Mouse (Mus musculus) MEL (cell line): ENCODE results near the gene G6pc.
A peak's percentile ranks its signal among the peaks of the same experiment; 100 is the strongest.

Experiments used
- CTCF ChIP-seq, 3 experiments: IDR thresholded peaks in 2 of 3; conservative IDR thresholded peaks in 1 of 3; 2 replicates each; pipeline ENCODE4 v1.5.1; 2011 to 2012; ENCODE audit warnings: low read length in 3 of 3, low read depth in 2 of 3, mild to moderate bottlenecking in 2 of 3, improper control_type of control experiment in 1 of 3, inconsistent platforms in 1 of 3, mixed read lengths in 1 of 3, moderate library complexity in 1 of 3; ENCODE audit not compliant: control insufficient read depth in 1 of 3, insufficient read depth in 1 of 3, poor library complexity in 1 of 3, severe bottlenecking in 1 of 3
- MYC ChIP-seq: IDR thresholded peaks from 2 replicates; pipeline ENCODE4 v1.6.1; 2011; ENCODE audit warnings: low read depth, mild to moderate bottlenecking, low read length, improper control_type of control experiment, moderate library complexity
- USF1 ChIP-seq: IDR thresholded peaks from 2 replicates; pipeline ENCODE4 v1.6.1; 2014; ENCODE audit warnings: low read depth, mild to moderate bottlenecking, inconsistent platforms, low read length, improper control_type of control experiment, moderate library complexity

GRCm38 (mm10) chr11:101360651-101361113, 6.7 kb upstream of the G6pc start:
- no peak for TF ChIP-seq MYC
- TF ChIP-seq USF1 = peak; percentile 82
- TF ChIP-seq CTCF (IDR thresholded peaks at IDR 0.05 in 2 of 3, conservative IDR thresholded peaks at IDR 0.05 in 1 of 3; ENCODE audit: control insufficient read depth in 1 of 3, insufficient read depth in 1 of 3, low read depth in 2 of 3, low read length in 3 of 3, poor library complexity in 1 of 3, severe bottlenecking in 1 of 3) = no peak
